Mouse (Mus musculus): ENCODE measurements at regions not wholly inside any gene's neighbourhood (a gene's known extent, or its start where the extent isn't known, plus 50 kb on each side); places are given as distances from the start of the nearest gene placed in this dataset.

DNA sequence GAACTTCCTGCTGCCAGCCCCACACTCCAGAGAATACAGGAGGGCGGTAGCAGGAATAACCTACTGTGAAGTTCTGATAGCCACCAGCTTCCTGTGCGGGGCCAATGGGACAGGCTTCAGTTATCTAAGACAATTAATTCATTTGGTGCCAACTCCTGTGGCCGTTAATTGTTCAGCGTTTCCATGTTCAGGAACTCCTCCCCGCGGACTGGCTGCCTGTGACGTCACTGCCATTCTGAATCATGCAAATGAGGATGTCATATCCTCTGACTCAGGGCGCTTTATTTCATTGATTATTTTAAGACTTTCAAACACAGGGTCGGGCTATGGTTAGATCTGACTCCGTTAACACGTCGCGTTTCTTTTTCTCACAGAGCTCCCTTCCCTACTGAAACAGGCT lies 225.8 kb upstream of the N6amt1 start:
- no peak for DNase-seq (ENCODE audit: low spot score)
- Histone ChIP-seq H3K27me3 (ENCODE audit: control insufficient read depth, insufficient read depth, low read length) (no peaks in the 10 kb centered on the region), H3K27ac (replicated peaks; ENCODE audit: low read depth, low read length) (0 out of 2 replicates have a peak overlapping the region, but pooled peaks have one; percentile 33), H3K4me3 (replicated peaks; ENCODE audit: low read length) (no peak overlapping the region), H3K4me1 (ENCODE audit: control insufficient read depth, insufficient read depth, low read length) (no peaks in the 10 kb centered on the region), H3K9me3 (ENCODE audit: control insufficient read depth, low read length) (no peaks in the 10 kb centered on the region), H3K4me2 (replicated peaks; ENCODE audit: low read depth, low read length, severe bottlenecking) (0 out of 2 replicates have a peak overlapping the region, but pooled peaks have one; percentile 1), H3K9ac (ENCODE audit: low read depth, low read length, severe bottlenecking) (no peak overlapping the region), H3K36me3 (ENCODE audit: control insufficient read depth, insufficient read depth, low read length) (no peaks in the 10 kb centered on the region)
- no peak for TF ChIP-seq POLR2A (IDR thresholded peaks at IDR 0.05; ENCODE audit: borderline replicate concordance, extremely low read depth, insufficient read depth, insufficient read length)
- no peak for ATAC-seq (ENCODE audit: low FRiP score, low read depth)
- WGBS, result 73% methylated on average over 13 of the region's 13 CpGs

DNA sequence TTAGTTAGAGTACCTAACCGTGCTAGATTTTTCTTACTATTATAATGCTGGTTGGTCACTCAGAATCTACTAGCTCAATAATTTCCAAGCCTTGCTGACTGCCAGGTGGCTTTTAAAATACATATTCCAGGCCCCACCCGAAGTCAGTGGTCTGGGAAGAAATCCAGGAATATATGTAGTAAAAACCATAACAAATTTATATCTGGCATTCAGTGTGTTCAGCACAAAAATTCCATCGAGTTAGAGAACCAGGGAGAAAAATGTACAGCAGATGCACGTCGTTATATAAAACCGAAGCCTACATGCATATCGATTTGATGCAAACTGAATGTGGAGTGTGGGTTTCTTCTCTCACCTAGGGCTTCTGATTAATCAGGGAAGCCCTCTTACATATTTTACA lies 229.5 kb upstream of the N6amt1 start:
- H3K36me3 ChIP-seq (ENCODE audit: control insufficient read depth, insufficient read depth, low read length), result no peaks in the 10 kb centered on the region
- no peaks in the 10 kb centered on the region for H3K27me3 ChIP-seq (ENCODE audit: control insufficient read depth, insufficient read depth, low read length)
- no peaks in the 10 kb centered on the region for H3K4me1 ChIP-seq (ENCODE audit: control insufficient read depth, insufficient read depth, low read length)
- H3K9ac ChIP-seq (ENCODE audit: low read depth, low read length, severe bottlenecking), result no peak overlapping the region
- no peak overlapping the region for H3K4me3 ChIP-seq (replicated peaks; ENCODE audit: low read length)
- TF ChIP-seq POLR2A (IDR thresholded peaks at IDR 0.05; ENCODE audit: borderline replicate concordance, extremely low read depth, insufficient read depth, insufficient read length), result no peak
- no peak overlapping the region for H3K27ac ChIP-seq (replicated peaks; ENCODE audit: low read depth, low read length)
- H3K4me2 ChIP-seq (replicated peaks; ENCODE audit: low read depth, low read length, severe bottlenecking), result no peak overlapping the region
- WGBS, result 39% methylated on average over 7 of the region's 7 CpGs
- DNase-seq (ENCODE audit: low spot score) (peak; percentile 65), ATAC-seq (ENCODE audit: low FRiP score, low read depth) (peak; percentile 50; the same call in 1 of the 2 replicates)
- H3K9me3 ChIP-seq (ENCODE audit: control insufficient read depth, low read length), result no peaks in the 10 kb centered on the region

GRCm38 (mm10) chr16:87103599-87103998 lies 250.4 kb upstream of the N6amt1 start:
- no peaks in the 10 kb centered on the region for H3K4me1 ChIP-seq (ENCODE audit: control insufficient read depth, insufficient read depth, low read length)
- no peak for ATAC-seq (ENCODE audit: low FRiP score, low read depth)
- no peak for DNase-seq (ENCODE audit: low spot score)

DNA sequence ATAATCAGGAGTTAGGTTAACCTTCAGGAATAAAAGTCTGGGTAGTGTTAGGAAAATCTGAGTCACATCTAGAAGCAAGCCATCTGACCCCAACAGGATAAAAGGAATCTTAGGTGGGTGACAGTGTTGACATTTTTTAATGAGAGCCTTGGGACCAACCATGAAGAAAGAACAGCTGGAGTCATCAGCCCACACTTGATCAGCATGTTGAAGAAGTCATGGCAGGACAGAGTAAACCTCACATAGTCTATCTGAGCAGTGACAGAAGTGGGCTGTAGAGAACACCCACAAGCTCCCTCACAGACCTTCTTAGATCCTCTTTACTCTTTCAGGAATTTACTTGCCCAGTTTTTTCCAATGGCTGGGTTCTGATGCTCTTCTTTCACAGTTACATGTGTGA lies 251.9 kb upstream of the N6amt1 start:
- DNase-seq (ENCODE audit: low spot score) (no peak), ATAC-seq (ENCODE audit: low FRiP score, low read depth) (no peak)
- no peak overlapping the region for H3K9ac ChIP-seq (ENCODE audit: low read depth, low read length, severe bottlenecking)
- H3K4me2 ChIP-seq (replicated peaks; ENCODE audit: low read depth, low read length, severe bottlenecking), result no peak overlapping the region
- H3K27me3 ChIP-seq (ENCODE audit: control insufficient read depth, insufficient read depth, low read length), result no peaks in the 10 kb centered on the region
- TF ChIP-seq POLR2A (IDR thresholded peaks at IDR 0.05; ENCODE audit: borderline replicate concordance, extremely low read depth, insufficient read depth, insufficient read length), result no peak
- no peak overlapping the region for H3K4me3 ChIP-seq (replicated peaks; ENCODE audit: low read length)
- no peak overlapping the region for H3K27ac ChIP-seq (replicated peaks; ENCODE audit: low read depth, low read length)
- no peaks in the 10 kb centered on the region for H3K9me3 ChIP-seq (ENCODE audit: control insufficient read depth, low read length)
- no peaks in the 10 kb centered on the region for H3K4me1 ChIP-seq (ENCODE audit: control insufficient read depth, insufficient read depth, low read length)
- H3K36me3 ChIP-seq (ENCODE audit: control insufficient read depth, insufficient read depth, low read length), result no peaks in the 10 kb centered on the region

More at GRCm38 (mm10) chr16:87103599-87103998, 250.4 kb upstream of the N6amt1 start:
- H3K27ac ChIP-seq (replicated peaks; ENCODE audit: low read depth, low read length), result no peak overlapping the region
- 59% methylated on average over 2 of the region's 2 CpGs for WGBS
- no peak overlapping the region for H3K4me3 ChIP-seq (replicated peaks; ENCODE audit: low read length)
- H3K9me3 ChIP-seq (ENCODE audit: control insufficient read depth, low read length), result no peaks in the 10 kb centered on the region
- no peak overlapping the region for H3K9ac ChIP-seq (ENCODE audit: low read depth, low read length, severe bottlenecking)
- no peaks in the 10 kb centered on the region for H3K27me3 ChIP-seq (ENCODE audit: control insufficient read depth, insufficient read depth, low read length)
- no peak for TF ChIP-seq POLR2A (IDR thresholded peaks at IDR 0.05; ENCODE audit: borderline replicate concordance, extremely low read depth, insufficient read depth, insufficient read length)
- H3K4me2 ChIP-seq (replicated peaks; ENCODE audit: low read depth, low read length, severe bottlenecking), result no peak overlapping the region
- no peaks in the 10 kb centered on the region for H3K36me3 ChIP-seq (ENCODE audit: control insufficient read depth, insufficient read depth, low read length)

GRCm38 (mm10) chr16:87092011-87092410 lies 262.0 kb upstream of the N6amt1 start:
- DNase-seq (ENCODE audit: low spot score), result peak; percentile 31
- 28% methylated on average over 2 of the region's 2 CpGs for WGBS
- no peak overlapping the region for H3K4me3 ChIP-seq (replicated peaks; ENCODE audit: low read length)

DNA sequence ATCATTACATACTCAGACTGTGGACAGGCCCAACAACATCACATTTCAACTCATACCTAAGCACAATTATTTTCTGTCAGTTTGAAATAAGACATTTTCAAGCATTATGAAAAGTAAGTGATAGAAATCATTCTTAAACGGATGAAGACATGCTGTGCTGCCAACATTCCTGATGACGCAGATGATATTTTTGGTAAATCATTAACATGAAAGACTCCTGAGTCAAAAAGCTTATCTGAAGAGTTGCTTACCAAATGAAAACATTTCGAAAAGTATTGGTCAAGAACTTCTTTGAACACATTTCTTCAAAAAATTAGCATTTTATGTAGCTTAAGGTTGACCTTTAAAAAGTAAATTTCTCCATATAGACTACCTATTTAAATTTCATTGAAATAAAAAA lies 264.7 kb upstream of the N6amt1 start:
- ATAC-seq (ENCODE audit: low FRiP score, low read depth) (no peak), DNase-seq (ENCODE audit: low spot score) (no peak)
- Histone ChIP-seq H3K36me3 (ENCODE audit: control insufficient read depth, insufficient read depth, low read length) (no peaks in the 10 kb centered on the region), H3K4me1 (ENCODE audit: control insufficient read depth, insufficient read depth, low read length) (0 out of 2 replicates have a peak, but pooled peaks cover 5% of the 10 kb centered on the region), H3K27ac (replicated peaks; ENCODE audit: low read depth, low read length) (no peak overlapping the region), H3K4me2 (replicated peaks; ENCODE audit: low read depth, low read length, severe bottlenecking) (no peak overlapping the region), H3K27me3 (ENCODE audit: control insufficient read depth, insufficient read depth, low read length) (no peaks in the 10 kb centered on the region), H3K9me3 (ENCODE audit: control insufficient read depth, low read length) (no peaks in the 10 kb centered on the region), H3K9ac (ENCODE audit: low read depth, low read length, severe bottlenecking) (no peak overlapping the region), H3K4me3 (replicated peaks; ENCODE audit: low read length) (no peak overlapping the region)
- 87% methylated on average over 3 of the region's 3 CpGs for WGBS
- TF ChIP-seq POLR2A (IDR thresholded peaks at IDR 0.05; ENCODE audit: borderline replicate concordance, extremely low read depth, insufficient read depth, insufficient read length), result no peak

More at GRCm38 (mm10) chr16:87092011-87092410, 262.0 kb upstream of the N6amt1 start:
- Histone ChIP-seq H3K4me2 (replicated peaks; ENCODE audit: low read depth, low read length, severe bottlenecking) (no peak overlapping the region), H3K27ac (replicated peaks; ENCODE audit: low read depth, low read length) (no peak overlapping the region), H3K36me3 (ENCODE audit: control insufficient read depth, insufficient read depth, low read length) (no peaks in the 10 kb centered on the region), H3K9ac (ENCODE audit: low read depth, low read length, severe bottlenecking) (no peak overlapping the region), H3K4me1 (ENCODE audit: control insufficient read depth, insufficient read depth, low read length) (0 out of 2 replicates have a peak, but pooled peaks cover 5% of the 10 kb centered on the region), H3K27me3 (ENCODE audit: control insufficient read depth, insufficient read depth, low read length) (no peaks in the 10 kb centered on the region), H3K9me3 (ENCODE audit: control insufficient read depth, low read length) (no peaks in the 10 kb centered on the region)
- ATAC-seq (ENCODE audit: low FRiP score, low read depth), result peak; percentile 23; the same call in 1 of the 2 replicates
- no peak for TF ChIP-seq POLR2A (IDR thresholded peaks at IDR 0.05; ENCODE audit: borderline replicate concordance, extremely low read depth, insufficient read depth, insufficient read length)

Measured in limb, embryonic 14.5 days (tissue).